Mouse (Mus musculus): ENCODE data around the gene Syde1. TPM values are rescaled to one million over a fixed set of nuclear protein-coding genes. Genes with fewer than 3 reads are reported as not detected.
A peak's percentile ranks its signal among the peaks of the same experiment; 100 is the strongest.

Syde1 gene
- polyA plus RNA-seq, 1 experiment from 2014 or later, result 13.5 TPM

GRCm38 (mm10) chr10:78540943-78541342 is 50.8 kb downstream of the Syde1 start:
- Histone ChIP-seq H3K4me2 (ENCODE audit: low read depth, low read length) (no peak overlapping the region), H3K27me3 (ENCODE audit: control insufficient read depth, insufficient read depth, low read length) (no peaks in the 10 kb centered on the region), H3K27ac (replicated peaks; ENCODE audit: low read depth, low read length) (no peak overlapping the region), H3K9me3 (replicated peaks; ENCODE audit: control insufficient read depth, low read length) (no peaks in the 10 kb centered on the region), H3K36me3 (replicated peaks; ENCODE audit: control insufficient read depth, insufficient read depth, low read depth, low read length) (no peaks in the 10 kb centered on the region), H3K9ac (replicated peaks; ENCODE audit: low read length) (no peak overlapping the region), H3K4me1 (ENCODE audit: control insufficient read depth, insufficient read depth, low read length) (no peaks in the 10 kb centered on the region), H3K4me3 (ENCODE audit: low read depth, low read length) (no peak overlapping the region)
- no peak for ATAC-seq (replicated peaks; ENCODE audit: insufficient number of reproducible peaks, low FRiP score, low TSS enrichment, low read depth)
- 76% methylated on average over 2 of the region's 2 CpGs for WGBS
- peak; percentile 25 for DNase-seq (ENCODE audit: low spot score)

Other genes with a start within 250 kb of the Syde1 start
- gene Agpat3, start 239.5 kb downstream of the Syde1 start, polyA plus RNA-seq (2014; fragmentation: Nextera tagmentation; extraction: Ambion mirVana), result 32.8 and 34.1 TPM in 2 replicates
- 225 and 243 TPM in 2 replicates for gene Rrp1, start 178.9 kb downstream of the Syde1 start, polyA plus RNA-seq (2014; fragmentation: Nextera tagmentation; extraction: Ambion mirVana)
- 168 and 177 TPM in 2 replicates for gene Cstb, start 166.3 kb downstream of the Syde1 start, polyA plus RNA-seq (2014; fragmentation: Nextera tagmentation; extraction: Ambion mirVana)
- gene Pdxk, start 127.0 kb downstream of the Syde1 start, polyA plus RNA-seq (2014; fragmentation: Nextera tagmentation; extraction: Ambion mirVana), result 6.6 and 7.4 TPM in 2 replicates
- gene Olfr1358, start 74.5 kb downstream of the Syde1 start, polyA plus RNA-seq (2014; fragmentation: Nextera tagmentation; extraction: Ambion mirVana), result not detected in 2 replicates
- 28.3 and 32.1 TPM in 2 replicates for gene Ilvbl, start 17.6 kb downstream of the Syde1 start, polyA plus RNA-seq (2014; fragmentation: Nextera tagmentation; extraction: Ambion mirVana)
- not detected in 2 replicates for gene Olfr1357, start 26.1 kb upstream of the Syde1 start, polyA plus RNA-seq (2014; fragmentation: Nextera tagmentation; extraction: Ambion mirVana)
- gene Casp14, start 126.3 kb upstream of the Syde1 start, polyA plus RNA-seq (2014; fragmentation: Nextera tagmentation; extraction: Ambion mirVana), result 0.24 TPM in 1 of 2 replicates, not detected in the other
- 0.11 TPM in 1 of 2 replicates, not detected in the other for gene Ccdc105, start 161.1 kb upstream of the Syde1 start, polyA plus RNA-seq (2014; fragmentation: Nextera tagmentation; extraction: Ambion mirVana)
- gene Slc1a6, start 188.5 kb upstream of the Syde1 start, polyA plus RNA-seq (2014; fragmentation: Nextera tagmentation; extraction: Ambion mirVana), result 1.1 and 1.3 TPM in 2 replicates